Mouse (Mus musculus) neural tube, embryonic 10.5 days (tissue): ENCODE results near the gene Gm21865.
"Not testable (repeated sequence)": the region's sequence is repeated elsewhere in the genome, so short reads cannot be mapped to it uniquely, and the experiment has no call there.

Source experiments
- DNase-seq: peaks from one replicate; pipeline ENCODE4 v3.0.0-alpha.2; 2017; ENCODE audit warnings: low spot score; ENCODE audit errors: extremely low spot score

Gm21865 gene

DNA sequence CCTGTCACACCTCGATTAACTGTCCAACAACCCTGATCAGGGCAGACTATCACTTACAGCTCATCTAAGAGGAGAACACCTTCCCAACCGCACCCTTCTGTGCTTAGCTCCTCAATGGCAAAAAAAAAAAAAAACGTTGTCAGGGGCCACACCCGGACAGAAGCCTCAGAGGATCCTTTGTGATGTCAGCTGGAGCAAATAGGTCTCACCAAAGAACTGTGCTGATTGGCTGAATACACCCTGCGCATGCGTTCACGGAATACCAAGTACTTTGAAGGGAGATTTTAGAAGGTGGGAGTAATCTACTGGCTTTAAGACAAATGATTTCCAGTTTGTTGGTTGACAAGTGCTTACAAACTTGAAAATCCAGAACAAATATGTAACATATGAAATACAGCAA lies at the start of gene Gm21865:
Gene Gm21865, minus strand, starts transcription at position 101 of the 400 bp plus-strand sequence.
- not testable (repeated sequence) for DNase-seq
